1 mouse cellular context compared by ENCODE assay signal in the genomic region with DNA sequence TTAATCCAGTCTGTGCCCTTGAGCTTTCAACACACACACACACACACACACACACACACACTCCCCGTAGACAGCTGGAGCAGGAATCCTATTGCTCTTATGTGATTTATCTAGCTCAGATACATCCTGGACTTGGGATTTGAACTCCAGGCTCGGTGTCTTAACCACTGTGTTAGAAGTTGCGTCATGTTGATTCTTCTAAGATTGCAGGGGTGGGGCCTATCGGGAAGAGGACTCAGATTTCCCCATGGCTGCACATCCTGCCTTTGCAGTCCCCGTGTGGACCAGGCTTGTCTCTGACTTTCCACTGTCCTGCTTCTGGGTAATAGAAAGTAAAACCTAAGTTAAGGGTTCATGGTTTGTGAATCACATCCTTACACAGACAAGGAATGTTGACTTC.
TF ChIP-seq lines count a peak whose summit lies in the region.

No protein-coding gene starts in this region.

TF ChIP-seq in ES-E14, 5 proteins besides CTCF, POLR2A, EP300 and RAD21:
- no peak for TF ChIP-seq ZC3H11A (IDR thresholded peaks at IDR 0.05; ENCODE audit: borderline replicate concordance, low read depth, low read length)
- TF ChIP-seq MAFK (IDR thresholded peaks at IDR 0.05; ENCODE audit: insufficient read depth, low read depth, low read length): no peak
- TF ChIP-seq ZNF384 (IDR thresholded peaks at IDR 0.05; ENCODE audit: low read depth, low read length): no peak
- TF ChIP-seq CHD2 (IDR thresholded peaks at IDR 0.05; ENCODE audit: low read depth, low read length): no peak
